Mouse (Mus musculus): ENCODE results near the gene Mfn1. TPM values are rescaled to one million over a fixed set of nuclear protein-coding genes. Genes with fewer than 3 reads are reported as not detected.

Mfn1 gene
- polyA plus RNA-seq (2012), result 0.33 and 0.48 TPM in 2 replicates

DNA sequence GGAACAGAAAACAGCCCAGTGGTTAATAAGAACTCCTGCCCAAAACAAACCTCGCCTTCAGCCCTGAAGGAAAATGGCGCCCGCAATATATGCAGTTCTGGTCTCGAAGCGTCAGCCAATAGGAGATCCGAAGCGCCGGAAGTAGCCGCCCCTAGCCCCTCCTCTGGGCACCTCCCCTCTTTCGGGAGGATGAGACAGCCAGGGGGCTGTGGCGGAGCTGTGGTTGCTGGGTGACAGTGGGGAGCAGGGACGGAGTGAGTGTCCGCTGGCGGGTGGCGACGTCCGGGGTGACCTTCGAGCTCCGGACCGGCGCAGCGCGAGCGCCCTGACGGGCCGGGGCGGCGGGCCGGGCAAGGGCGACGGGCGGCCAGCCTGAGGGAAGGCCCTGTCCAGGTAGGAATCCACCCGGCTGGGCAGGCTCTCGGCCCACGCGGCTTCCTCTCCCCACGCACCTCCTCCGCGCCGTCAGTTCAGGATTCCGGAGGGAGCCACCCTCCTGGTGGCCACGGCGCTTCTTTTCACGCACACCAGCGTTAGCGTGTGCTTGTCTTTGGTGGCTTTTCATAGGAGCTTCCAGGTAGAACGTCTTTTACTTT is at the start of gene Mfn1:
Mfn1 (plus strand) TSS at position 163 of the 596 bp plus-strand sequence.
- Histone ChIP-seq H3K9me3 (ENCODE audit: control insufficient read depth, low read length) (peaks cover 6% of the 10 kb centered on the region), H3K27me3 (ENCODE audit: control insufficient read depth) (no peaks in the 10 kb centered on the region), H3K4me3 (replicated peaks) (peak within 1 kb of the TSS; percentile 97), H3K4me1 (ENCODE audit: control insufficient read depth) (peaks cover 33% of the 10 kb centered on the region), H3K36me3 (ENCODE audit: control insufficient read depth) (peaks cover 33% of the 10 kb centered on the region)
- TF ChIP-seq GATA1 (IDR thresholded peaks at IDR 0.05; ENCODE audit: low read length), result no peak
- no peak for TF ChIP-seq TAL1 (IDR thresholded peaks at IDR 0.05; ENCODE audit: low read length)

- Histone ChIP-seq H3K4me1 (ENCODE audit: control insufficient read depth) (no peaks in the 10 kb centered on the region), H3K4me3 (replicated peaks) (no peak overlapping the region), H3K36me3 (ENCODE audit: control insufficient read depth) (no peaks in the 10 kb centered on the region), H3K27me3 (ENCODE audit: control insufficient read depth) (no peaks in the 10 kb centered on the region), H3K9me3 (ENCODE audit: control insufficient read depth, low read length) (no peaks in the 10 kb centered on the region)
- TF ChIP-seq GATA1 (IDR thresholded peaks at IDR 0.05; ENCODE audit: low read length) (no peak), TAL1 (IDR thresholded peaks at IDR 0.05; ENCODE audit: low read length) (no peak)
Measured at GRCm38 (mm10) chr3:32479961-32480360, 49.3 kb upstream of the Mfn1 start.

GRCm38 (mm10) chr3:32483035-32483434 is 46.2 kb upstream of the Mfn1 start:
- Histone ChIP-seq H3K27me3 (ENCODE audit: control insufficient read depth) (no peaks in the 10 kb centered on the region), H3K4me3 (replicated peaks) (no peak overlapping the region), H3K4me1 (ENCODE audit: control insufficient read depth) (no peaks in the 10 kb centered on the region), H3K9me3 (ENCODE audit: control insufficient read depth, low read length) (no peaks in the 10 kb centered on the region), H3K36me3 (ENCODE audit: control insufficient read depth) (no peaks in the 10 kb centered on the region)
- TF ChIP-seq TAL1 (IDR thresholded peaks at IDR 0.05; ENCODE audit: low read length), result no peak
- TF ChIP-seq GATA1 (IDR thresholded peaks at IDR 0.05; ENCODE audit: low read length), result no peak

DNA sequence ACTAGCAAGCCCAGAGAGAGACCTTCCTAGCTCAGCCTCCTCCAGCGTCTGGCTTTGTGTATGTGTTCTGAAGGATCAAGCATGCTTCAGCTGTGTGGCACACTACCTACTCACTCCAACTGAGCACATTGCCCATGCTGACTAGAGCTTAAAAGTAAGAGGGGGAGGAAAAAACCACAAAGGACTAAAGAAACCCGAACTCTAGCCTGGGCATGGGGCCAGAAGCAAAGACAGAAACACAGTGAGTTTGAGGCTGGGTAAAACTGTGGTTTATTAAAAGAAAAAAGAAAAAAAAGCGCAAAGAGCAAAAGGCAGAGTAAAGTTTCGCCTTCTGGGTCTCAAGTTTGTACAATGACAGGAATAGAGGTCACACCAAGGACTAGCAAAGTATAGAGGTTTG is 42.7 kb upstream of the Mfn1 start:
- H3K4me1 ChIP-seq (ENCODE audit: control insufficient read depth), result no peaks in the 10 kb centered on the region
- TF ChIP-seq GATA1 (IDR thresholded peaks at IDR 0.05; ENCODE audit: low read length) (no peak), TAL1 (IDR thresholded peaks at IDR 0.05; ENCODE audit: low read length) (no peak)
- no peaks in the 10 kb centered on the region for H3K36me3 ChIP-seq (ENCODE audit: control insufficient read depth)
- H3K9me3 ChIP-seq (ENCODE audit: control insufficient read depth, low read length), result no peaks in the 10 kb centered on the region
- no peaks in the 10 kb centered on the region for H3K27me3 ChIP-seq (ENCODE audit: control insufficient read depth)
- no peak overlapping the region for H3K4me3 ChIP-seq (replicated peaks)

- no peaks in the 10 kb centered on the region for H3K4me1 ChIP-seq (ENCODE audit: control insufficient read depth)
- TF ChIP-seq GATA1 (IDR thresholded peaks at IDR 0.05; ENCODE audit: low read length), result no peak
- TF ChIP-seq TAL1 (IDR thresholded peaks at IDR 0.05; ENCODE audit: low read length), result no peak
Measured at GRCm38 (mm10) chr3:32488172-32488571, 41.1 kb upstream of the Mfn1 start.

DNA sequence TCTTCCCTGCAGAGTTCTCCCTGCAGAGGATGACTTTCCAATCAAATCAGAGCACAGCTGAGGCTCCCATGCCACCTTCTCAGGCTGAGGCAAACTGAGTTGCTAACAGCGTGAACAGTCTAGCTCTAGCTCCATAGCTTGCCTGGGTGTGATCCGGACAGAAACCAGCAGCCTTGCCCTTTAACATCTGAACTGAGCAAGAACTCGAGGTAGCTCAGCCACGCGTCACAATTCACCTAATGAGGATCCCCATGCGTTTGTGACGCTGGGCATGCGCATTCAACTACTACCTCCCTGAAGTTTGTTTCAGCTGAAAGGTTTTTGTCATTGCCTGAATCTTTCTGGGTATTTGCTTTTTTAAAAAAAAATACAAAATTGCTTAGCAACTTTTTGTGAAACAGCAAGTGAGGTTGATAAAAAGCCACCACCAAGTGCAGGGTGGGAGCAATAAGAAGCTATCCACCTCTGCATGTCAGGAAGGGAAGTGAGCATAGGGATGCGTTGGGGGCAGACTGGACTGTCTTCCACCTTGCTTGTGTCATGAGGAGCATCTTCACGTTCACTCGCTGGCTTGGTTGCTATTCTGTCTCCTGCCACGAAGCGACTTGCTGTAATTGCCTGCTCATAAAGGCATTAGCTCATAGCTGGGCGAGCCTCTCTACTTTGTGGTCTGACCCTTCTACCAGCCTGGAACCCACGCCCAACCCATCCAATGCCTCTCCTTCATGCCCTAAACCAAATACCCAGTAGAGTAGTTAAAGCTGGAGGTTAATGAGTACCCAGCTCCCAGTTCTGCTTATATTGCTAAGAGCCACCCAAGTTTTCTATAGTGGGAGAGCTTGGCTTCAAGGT is 39.0 kb upstream of the Mfn1 start:
- Histone ChIP-seq H3K27me3 (ENCODE audit: control insufficient read depth) (no peaks in the 10 kb centered on the region), H3K4me1 (ENCODE audit: control insufficient read depth) (no peaks in the 10 kb centered on the region), H3K36me3 (ENCODE audit: control insufficient read depth) (no peaks in the 10 kb centered on the region), H3K9me3 (ENCODE audit: control insufficient read depth, low read length) (no peaks in the 10 kb centered on the region), H3K4me3 (replicated peaks) (no peak overlapping the region)
- TF ChIP-seq TAL1 (IDR thresholded peaks at IDR 0.05; ENCODE audit: low read length), result no peak

More at GRCm38 (mm10) chr3:32488172-32488571, 41.1 kb upstream of the Mfn1 start:
- Histone ChIP-seq H3K4me3 (replicated peaks) (no peak overlapping the region), H3K27me3 (ENCODE audit: control insufficient read depth) (no peaks in the 10 kb centered on the region), H3K9me3 (ENCODE audit: control insufficient read depth, low read length) (no peaks in the 10 kb centered on the region), H3K36me3 (ENCODE audit: control insufficient read depth) (no peaks in the 10 kb centered on the region)

DNA sequence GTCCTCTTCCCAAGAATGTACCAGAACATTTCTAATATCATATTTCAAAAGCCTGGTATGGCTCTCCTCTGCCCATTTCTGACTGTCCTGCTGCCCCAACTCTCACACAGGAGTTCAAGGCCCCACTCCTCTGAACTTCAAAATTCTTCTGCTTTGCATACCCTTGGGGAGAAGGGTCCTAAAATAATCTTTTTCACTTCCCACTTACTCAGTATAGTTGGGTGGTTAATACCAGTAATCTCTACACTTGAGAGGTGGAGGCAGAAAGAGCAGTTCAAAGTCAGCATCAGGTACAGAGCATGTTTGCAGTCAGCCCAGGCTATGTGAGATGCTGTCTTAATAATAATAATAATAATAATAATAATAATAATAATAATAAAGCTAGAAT is 38.3 kb upstream of the Mfn1 start:
- Histone ChIP-seq H3K9me3 (ENCODE audit: control insufficient read depth, low read length) (no peaks in the 10 kb centered on the region), H3K4me3 (replicated peaks) (no peak overlapping the region), H3K4me1 (ENCODE audit: control insufficient read depth) (no peaks in the 10 kb centered on the region), H3K36me3 (ENCODE audit: control insufficient read depth) (no peaks in the 10 kb centered on the region), H3K27me3 (ENCODE audit: control insufficient read depth) (no peaks in the 10 kb centered on the region)
- no peak for TF ChIP-seq TAL1 (IDR thresholded peaks at IDR 0.05; ENCODE audit: low read length)
- no peak for TF ChIP-seq GATA1 (IDR thresholded peaks at IDR 0.05; ENCODE audit: low read length)

GRCm38 (mm10) chr3:32492097-32493090 is 36.9 kb upstream of the Mfn1 start, which contains the start of gene Kcnmb3:
Gene Kcnmb3 (minus strand): TSS chr3:32492231.
- H3K27me3 ChIP-seq (ENCODE audit: control insufficient read depth), result no peaks in the 10 kb centered on the region

More at GRCm38 (mm10) chr3:32492097-32493090, 36.9 kb upstream of the Mfn1 start, which contains the start of gene Kcnmb3:
- TF ChIP-seq TAL1 (IDR thresholded peaks at IDR 0.05; ENCODE audit: low read length) (no peak), GATA1 (IDR thresholded peaks at IDR 0.05; ENCODE audit: low read length) (no peak)
- H3K9me3 ChIP-seq (ENCODE audit: control insufficient read depth, low read length), result no peaks in the 10 kb centered on the region
- no peak within 1 kb of the TSS for H3K4me3 ChIP-seq (replicated peaks)
- H3K4me1 ChIP-seq (ENCODE audit: control insufficient read depth), result no peaks in the 10 kb centered on the region
- H3K36me3 ChIP-seq (ENCODE audit: control insufficient read depth), result no peaks in the 10 kb centered on the region
